Mouse (Mus musculus): ENCODE data around the gene Slc22a12.

Gene Slc22a12

DNA sequence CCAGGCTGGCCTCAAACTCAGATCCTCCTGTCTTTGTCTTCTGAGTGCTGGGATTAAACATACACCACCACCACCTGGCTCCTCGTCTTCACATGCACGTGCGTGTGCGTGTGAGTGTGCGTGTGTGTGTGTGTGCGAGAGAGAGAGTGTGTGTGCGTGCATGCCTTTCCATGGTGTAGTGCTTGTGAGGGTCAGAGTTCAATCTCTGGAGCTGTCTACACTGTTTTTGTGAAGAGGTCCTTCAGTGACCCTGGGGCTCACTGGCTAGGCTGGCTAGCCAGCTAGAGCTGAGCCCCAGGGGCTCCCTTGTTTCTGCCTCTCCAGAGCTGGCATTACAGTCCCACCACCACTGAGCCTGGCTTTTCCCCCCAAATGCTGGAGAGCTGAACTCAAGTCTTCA, 1.3 kb downstream of the Slc22a12 start:
- DNase-seq (ENCODE audit: extremely low spot score, low read depth, low spot score), result no peak

DNA sequence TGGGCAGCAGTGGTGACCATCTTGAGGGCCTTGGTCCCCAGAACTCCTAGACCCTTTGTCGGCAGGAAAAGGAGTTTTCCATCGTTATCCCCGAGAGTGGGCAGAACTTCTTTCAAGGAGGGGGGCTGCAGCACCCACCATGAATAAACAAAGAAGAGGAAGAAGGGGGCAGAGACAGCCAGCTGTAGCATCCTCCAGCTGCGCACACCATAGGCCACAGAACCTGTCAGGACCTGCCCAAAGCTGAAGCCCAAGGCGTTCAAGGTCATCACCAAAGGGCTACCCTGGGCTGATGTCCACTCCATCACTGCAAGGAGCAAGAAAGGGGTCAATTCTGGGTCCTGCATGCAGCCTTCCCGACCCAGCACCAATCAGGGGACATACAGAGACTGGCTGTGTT, 2.6 kb downstream of the Slc22a12 start:
- no peak for DNase-seq (ENCODE audit: extremely low spot score, low read depth, low spot score)

DNA sequence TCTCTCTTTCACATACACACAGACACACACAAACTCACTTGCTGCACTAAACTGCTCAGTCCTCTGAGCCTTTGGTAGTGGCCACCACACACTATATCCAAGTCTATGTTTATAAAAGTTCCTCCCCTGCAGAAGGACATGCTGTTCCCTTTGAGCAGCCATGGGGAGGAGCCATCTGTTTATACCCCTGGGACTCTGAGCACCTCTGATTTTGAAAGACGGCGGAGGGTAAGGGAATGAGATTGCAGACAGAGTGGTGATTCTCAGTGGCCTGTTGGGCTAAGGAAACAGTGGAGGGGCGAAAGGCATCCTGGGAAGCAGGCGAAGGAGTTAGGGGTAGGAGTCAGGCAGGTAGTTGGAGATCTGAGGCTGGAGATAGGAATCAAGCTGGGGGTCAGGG, 3.2 kb downstream of the Slc22a12 start:
- DNase-seq (ENCODE audit: extremely low spot score, low read depth, low spot score), result no peak

DNA sequence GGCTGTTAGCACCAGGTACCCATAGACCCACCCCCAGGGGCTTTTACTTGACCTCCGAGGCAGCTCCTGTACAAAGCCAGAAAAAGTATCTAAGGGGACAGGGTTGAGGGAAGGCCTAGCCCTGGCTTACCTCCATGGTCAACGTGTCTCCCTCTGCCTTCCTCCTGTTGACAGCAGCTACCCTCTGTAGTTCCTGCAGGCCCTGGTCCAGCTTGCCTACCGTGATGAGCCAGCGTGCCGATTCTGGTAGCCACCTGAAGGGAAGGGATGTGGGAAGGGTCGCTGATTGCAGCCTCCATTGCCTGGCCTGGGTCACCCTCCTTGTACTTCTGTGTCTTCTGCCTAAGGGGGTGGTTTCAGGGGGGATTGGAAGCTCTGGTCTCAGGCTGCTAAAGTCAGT, 4.3 kb downstream of the Slc22a12 start:
- no peak for DNase-seq (ENCODE audit: extremely low spot score, low read depth, low spot score)

DNA sequence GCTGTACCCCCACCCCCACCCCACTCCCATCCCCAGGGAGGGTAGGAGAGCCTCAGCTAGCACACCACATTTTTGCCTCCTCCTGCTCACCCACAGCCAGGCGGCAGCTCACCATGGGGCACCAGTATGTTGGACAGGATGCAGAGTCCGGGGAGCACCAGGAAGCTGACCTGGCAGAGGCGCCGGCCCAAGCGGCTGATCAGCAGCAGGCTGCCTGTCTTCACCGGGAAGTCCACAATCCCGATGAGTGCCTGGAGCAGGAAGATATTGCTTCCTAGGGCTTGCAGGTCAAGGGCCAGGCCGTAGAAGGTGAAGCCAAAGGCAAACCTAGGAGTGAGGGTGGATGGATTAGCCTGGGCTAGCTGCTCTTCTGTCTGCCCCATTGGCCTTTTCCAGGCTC, 5.3 kb downstream of the Slc22a12 start:
- DNase-seq (ENCODE audit: extremely low spot score, low read depth, low spot score), result no peak

DNA sequence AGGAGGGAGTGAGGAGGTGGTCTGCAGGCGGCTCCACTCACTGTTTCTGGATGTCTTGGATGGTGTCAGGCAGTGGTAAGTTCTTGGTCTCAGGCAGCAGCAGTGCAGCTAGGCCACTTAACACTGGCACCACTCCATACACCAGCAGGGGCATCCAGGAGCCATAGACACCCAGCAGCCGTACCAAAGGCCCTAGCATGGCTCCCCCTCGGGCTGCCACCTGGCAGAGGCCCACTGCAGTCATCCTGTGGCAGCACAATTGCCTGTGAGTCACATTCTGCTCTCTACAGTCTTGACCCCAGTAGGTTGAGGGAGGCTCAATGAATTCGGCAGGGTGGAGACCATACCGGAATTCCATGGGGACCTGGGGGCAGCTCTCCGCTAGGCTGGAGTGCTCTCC, 6.1 kb downstream of the Slc22a12 start:
- no peak for DNase-seq (ENCODE audit: extremely low spot score, low read depth, low spot score)

DNA sequence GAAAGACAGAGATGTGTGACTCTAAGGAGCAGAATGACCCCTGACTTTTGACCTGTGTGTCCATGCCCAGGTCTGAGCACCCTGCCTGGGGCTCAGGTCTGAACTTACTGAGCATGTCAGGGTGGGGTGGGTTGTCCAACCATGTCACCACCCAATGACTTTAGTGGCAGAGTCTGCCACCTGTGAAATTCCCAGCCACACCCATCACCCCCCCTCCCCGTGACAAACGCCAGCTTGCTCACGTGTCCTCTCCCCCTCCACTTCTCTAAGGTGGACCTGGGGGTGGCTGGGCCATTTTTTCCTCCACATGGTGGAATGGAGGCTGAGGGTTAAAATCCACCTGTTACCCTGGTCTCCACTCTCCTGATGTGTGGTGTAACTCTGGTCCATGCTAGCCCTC, 6.6 kb downstream of the Slc22a12 start:
- DNase-seq (ENCODE audit: extremely low spot score, low read depth, low spot score), result no peak

DNA sequence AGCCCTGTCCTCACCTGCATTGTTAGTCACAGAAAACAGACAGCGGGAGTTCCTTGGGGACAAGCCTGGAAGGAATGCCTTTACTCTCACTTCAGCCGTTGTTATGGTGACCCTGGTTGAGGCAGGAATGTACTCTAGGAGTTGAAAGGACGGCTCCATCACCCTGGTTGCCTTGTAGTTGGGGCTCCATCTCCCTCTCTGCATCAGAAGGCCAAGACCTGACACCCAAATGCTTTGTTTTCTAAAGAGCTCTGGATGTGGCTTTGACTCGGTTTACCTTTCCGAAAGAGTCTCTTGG, 8.8 kb downstream of the Slc22a12 start:
- DNase-seq (ENCODE audit: extremely low spot score, low read depth, low spot score), result no peak

DNA sequence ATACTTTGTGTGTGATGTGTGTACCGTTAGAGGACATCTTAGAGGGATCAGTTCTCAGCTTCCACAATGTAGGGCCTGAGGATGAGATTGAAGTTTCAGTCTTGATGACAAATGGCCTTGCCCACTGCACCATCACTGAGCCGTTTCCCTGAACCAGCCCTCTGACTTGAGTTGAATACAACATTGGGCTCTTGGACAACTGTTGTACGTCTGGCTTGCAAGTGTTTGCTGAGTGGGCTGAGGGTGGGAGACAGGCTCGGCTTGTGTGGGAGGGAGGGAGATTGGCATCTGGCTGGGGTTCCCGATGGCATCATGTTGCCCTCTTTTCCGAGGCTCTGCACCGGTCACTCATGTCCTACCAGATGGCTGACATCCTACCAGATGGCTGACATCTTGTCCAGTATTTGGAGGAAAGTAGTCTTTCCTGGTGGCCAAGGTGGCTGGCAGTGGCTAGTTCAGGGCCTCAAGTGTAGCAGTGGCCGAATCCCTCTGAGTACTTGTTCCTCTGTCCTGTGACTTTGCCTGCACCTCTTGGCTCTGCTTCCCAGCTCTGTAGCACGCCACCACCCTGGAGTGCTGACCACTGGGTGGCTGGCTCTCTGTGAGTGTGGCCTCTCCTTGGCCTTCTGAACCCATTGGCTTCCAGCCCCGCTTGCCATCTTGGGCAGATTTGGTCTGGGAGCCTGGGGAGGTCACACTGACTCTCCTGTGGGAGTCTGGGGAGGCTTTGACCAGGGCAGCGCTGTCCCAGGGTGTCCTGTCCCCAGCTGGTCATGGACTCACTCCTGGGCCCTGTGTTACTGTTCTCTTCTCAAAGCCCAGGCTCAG, 9.3 kb downstream of the Slc22a12 start:
- no peak for DNase-seq (ENCODE audit: extremely low spot score, low read depth, low spot score)

DNA sequence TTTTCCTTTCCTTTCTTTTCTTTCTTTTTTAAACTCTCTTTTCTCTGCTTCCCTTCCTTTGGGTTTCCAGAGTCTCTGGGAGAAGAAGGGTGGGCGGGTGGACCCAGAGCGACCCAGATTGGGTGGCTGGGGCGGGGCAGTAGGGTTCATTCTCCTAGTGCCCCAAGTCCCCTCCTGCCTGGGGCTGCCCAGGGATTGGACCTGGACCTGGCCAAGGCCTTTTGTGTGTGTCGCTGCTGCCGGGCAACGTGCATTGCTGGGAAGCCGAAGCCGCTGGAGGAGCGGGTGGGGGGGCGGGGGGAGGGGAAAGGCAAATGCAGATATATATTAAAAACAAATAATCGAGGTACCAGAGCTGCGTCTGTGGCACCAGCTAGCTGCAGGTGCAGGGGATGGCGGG, 10.2 kb downstream of the Slc22a12 start:
- no peak for DNase-seq (ENCODE audit: extremely low spot score, low read depth, low spot score)

DNA sequence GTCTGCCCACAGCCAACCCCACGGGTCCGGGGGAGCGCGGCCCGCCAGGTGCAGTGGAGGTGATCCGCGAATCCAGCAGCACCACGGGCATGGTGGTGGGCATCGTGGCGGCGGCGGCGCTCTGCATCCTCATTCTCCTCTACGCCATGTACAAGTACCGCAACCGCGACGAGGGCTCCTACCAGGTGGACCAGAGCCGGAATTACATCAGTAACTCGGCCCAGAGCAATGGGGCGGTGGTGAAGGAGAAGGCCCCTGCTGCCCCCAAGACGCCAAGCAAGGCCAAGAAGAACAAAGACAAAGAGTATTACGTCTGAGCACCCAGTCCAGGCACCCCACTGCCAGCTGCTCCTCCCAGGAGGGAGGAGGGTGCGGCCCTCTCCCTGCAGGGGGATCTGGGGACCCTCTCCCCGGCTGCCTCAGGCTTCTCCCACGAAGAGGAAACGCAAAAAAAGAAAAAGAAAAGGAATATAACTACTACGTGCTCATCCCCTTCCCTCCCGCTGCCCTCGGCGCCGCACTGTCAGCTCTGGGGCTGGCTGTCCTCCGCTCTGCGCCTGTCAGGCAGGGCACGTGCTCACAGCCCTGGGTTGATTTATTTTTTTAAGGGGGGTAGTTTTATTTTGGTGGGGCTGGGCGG, 10.9 kb downstream of the Slc22a12 start:
- no peak for DNase-seq (ENCODE audit: extremely low spot score, low read depth, low spot score)

DNA sequence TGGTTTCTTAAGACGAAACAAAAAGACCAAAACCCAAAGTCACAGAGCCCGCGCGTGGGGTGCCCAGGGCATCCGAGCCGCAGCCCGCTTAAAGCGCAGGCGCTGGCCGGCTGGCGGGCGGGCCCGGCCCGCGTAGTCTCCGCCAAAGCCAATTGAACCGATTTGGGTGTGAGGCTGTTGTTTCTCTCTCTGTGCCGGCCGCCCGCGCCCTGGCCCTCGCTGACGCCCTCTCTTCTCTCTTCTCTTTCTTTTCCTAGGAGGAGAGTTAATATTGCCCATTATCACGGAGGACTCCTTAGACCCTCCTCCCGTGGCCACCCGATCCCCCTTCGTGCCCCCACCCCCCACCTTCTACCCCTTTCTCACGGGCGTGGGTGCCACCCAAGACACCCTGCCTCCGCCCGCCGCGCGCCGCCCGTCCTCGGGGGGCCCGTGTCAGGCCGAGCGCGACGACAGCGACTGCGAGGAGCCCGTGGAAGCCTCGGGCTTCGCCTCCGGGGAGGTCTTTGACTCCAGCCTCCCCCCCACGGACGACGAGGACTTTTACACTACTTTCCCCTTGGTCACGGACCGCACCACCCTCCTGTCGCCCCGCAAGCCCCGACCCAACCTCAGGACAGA, 11.7 kb downstream of the Slc22a12 start:
- no peak for DNase-seq (ENCODE audit: extremely low spot score, low read depth, low spot score)

DNA sequence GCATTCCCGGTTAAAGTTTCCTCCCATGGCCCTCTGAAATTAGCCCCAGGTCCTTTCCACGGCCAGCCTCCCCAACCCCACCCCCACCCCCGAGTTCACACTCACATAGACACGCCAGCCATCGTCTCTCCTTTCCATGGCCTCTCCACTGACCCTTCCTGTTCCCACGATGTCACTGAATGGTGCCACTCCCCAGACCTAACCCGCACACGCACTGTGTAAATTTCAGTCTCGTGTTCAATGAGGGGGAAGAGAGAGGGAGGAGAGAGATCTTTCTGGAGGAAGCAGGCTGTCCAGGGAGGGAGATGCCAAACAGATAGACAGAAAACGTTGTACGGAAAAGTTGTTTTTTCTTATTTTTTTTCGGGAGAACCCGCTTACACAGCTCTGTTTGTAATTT, 12.5 kb downstream of the Slc22a12 start:
- DNase-seq (ENCODE audit: extremely low spot score, low read depth, low spot score), result no peak

DNA sequence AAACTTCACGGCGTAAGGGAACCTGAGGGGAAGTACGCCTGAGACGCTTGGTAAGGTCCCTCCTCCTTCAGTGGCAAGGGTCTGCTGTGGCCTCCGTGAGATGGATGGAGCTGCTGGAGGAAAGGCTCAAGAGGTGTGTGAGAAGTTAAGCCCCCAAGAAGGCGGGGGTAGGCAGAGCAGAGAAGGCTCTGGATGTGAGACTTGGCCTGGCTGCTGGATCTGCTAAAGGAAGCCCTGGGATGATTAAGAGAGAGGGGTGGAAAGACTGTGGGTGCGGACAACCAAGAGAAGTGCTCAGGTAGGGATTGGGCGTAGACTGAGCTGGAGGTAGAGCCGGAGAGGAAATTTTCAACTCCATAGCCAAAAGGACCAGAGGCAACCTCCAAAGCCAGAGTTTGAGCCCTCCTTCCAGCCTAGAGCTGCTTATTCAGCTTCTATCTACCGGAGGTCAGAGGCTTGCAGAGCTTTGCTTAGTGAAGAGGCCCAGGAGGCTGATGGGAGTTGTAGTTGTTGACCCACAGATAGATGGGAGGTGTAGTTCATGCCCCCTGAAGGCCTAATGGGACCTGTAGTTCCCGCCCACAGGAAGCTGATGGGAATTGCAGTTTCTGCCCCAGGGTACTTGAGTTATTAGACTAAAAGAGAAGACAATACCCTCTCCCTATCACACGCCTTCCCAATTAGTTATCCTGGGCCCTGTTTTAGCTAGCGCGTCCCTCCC, 13.4 kb downstream of the Slc22a12 start:
- DNase-seq (ENCODE audit: extremely low spot score, low read depth, low spot score), result no peak

DNA sequence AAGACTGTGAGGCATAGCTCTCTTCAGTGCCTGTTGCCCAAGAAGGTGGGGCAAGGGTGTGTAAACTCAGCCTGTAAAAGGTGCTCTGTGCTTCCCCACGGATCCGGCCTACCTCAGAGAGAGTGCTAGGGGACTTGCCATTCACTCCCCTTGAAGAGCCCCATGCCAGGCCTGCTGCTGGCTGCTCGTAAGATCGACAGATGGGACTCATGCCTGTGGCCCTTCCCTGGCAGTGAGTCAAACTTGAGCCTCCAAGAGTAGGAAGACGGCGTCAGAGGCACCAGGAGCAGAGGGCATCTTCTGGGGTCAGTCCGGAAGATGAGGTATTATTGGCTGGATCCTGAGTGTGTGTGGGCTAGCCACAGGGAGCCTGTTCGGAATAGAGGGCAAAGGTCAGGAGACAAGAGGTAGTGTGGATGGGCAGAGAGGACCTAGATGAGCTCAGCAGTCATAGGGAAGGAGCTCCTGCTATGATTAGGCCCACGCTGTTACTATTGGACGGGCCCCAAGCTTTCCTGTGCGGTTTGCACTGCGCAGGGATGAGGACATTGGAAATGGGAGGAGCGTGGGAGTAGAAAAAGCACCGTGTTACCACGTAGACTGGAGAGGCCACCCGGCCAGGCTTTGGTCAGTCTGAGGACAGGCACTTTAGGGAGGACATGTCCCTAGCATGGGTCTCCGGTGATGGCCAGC, 14.8 kb downstream of the Slc22a12 start:
- no peak for DNase-seq (ENCODE audit: extremely low spot score, low read depth, low spot score)

DNA sequence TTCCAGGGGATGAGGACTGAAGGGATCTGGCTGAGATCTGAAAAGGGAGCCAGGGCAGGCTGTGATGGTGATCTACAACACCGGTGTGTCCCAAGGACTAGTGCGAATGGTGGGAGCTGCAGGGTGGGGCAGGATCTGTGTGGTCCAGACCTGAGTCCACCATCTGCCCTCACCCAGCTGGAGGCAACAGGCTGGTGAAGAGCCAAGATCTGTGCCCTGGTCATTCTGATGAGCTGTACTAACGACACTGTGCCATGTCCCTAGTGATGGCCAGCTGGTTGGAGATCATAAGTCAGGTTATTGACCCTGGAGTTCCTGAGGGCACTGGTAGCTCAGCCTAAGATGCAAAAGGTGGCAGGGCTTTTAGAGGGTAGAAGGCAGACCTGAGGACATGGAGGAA, 15.4 kb downstream of the Slc22a12 start:
- no peak for DNase-seq (ENCODE audit: extremely low spot score, low read depth, low spot score)

DNA sequence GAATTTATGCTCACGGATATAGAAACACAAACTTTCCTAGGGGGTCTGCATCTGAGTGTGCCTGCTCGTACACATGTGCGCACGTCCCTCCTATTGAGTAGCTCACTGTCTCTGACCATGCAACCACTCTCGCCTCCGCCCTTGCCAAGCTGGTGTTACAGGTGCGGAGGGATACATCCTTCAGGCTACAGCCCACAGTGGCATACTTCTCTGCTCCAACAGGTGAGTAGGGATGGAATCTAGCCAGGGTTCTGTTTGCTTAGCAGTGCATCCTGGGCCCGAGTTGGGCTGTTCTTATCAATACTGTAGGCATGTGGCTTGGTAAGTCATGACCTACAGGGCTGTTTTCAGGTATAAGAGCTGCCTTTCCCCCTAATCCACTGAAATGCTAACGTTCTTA, 16.8 kb downstream of the Slc22a12 start:
- no peak for DNase-seq (ENCODE audit: extremely low spot score, low read depth, low spot score)

DNA sequence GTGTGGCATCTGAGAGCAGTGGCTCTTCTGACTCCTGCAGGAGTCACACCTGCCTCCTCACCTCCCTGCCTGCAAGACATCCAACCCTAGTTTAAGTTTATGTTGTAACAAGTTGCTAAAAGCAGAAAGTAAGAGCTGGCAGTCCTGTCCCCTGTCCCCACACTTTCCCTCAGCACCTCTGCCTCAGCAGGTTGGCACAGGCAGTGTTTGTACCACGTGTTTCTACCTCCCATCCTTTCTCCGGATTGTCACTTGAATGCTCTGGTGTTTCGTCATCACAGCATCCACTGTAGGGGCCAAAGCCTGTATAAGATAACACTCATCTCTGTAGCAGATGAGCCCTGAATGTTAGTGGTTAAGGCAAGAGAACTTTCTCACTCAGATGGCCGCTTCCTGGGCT, 17.8 kb downstream of the Slc22a12 start:
- DNase-seq (ENCODE audit: extremely low spot score, low read depth, low spot score), result no peak

DNA sequence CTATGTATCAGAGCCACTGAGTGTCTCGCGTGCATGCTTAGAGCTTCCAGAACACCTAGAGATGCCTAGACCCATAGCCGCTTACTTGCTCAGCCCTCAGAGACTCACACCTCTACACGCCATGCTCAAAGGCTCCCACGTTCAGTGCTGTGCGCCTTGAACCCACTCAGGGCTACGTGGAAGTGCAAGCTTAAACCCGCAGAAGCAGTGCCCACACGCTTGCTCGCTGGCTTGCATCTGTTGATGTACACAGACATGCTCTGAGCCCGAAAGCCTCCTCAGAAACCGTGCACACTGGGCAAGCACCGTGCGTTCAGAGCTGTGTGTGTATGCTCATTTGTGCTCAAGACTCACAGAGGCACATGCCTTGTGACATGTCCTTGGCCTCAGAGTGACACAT, 20.5 kb downstream of the Slc22a12 start:
- no peak for DNase-seq (ENCODE audit: extremely low spot score, low read depth, low spot score)

DNA sequence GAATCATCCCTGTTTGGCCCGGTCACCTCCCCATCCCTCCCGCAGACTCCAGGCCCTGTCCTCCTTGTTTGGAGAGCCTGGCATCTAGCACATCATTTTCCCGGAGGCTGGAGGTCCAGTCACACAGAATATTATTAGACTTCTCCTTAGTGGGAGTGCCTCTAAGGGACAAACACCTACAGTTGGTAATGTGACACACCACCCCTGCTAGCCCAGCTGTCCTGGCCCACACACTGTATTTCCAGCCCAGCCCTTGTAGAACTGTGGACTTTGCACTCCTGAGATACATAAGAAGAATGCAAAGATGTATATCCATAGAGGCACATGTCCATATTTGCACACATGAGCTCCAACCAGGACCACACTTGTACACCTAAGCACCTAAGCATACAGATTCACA, 21.2 kb downstream of the Slc22a12 start:
- DNase-seq (ENCODE audit: extremely low spot score, low read depth, low spot score), result no peak

DNA sequence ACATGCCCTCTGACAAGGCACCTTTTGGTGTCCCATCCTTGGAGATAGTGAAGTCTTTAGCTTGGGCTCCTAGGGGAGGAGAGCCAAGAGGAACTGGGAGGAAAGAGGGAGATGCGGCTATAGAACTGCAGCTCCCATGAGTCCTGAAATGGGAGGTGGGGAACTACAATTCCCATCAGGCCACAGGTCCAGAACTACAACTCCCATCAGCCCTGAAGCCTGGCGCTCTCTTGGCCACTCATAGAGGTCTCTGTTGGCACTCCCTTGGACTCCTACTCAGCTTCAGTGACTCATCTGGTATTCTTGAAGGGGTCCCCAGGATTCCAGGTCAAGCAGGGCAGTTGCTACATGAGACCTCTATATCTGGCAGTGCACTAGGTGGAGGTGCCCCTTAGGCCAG, 23.3 kb downstream of the Slc22a12 start:
- DNase-seq (ENCODE audit: extremely low spot score, low read depth, low spot score), result no peak
